Mouse (Mus musculus) gastrocnemius, adult 18-20 months (tissue): ENCODE measurements around the gene Prl3d3. TPM values are rescaled to one million over a fixed set of nuclear protein-coding genes. Genes with fewer than 3 reads are reported as not detected.
"Not testable (repeated sequence)": the region's sequence is repeated elsewhere in the genome, so short reads cannot be mapped to it uniquely, and the experiment has no call there.

Experiments used
- DNase-seq: peaks from one replicate; pipeline ENCODE4 v3.0.0; 2021; ENCODE audit warnings: low spot score
- long read RNA-seq, 2 experiments: library from polyadenylated mRNA; stranded (forward); transcript quantifications; one replicate each; pipeline ENCODE4 v2.0.0; 2021
- total RNA-seq, 2 experiments: library from RNA; stranded (reverse); gene quantifications; 2 replicates each; pipeline ENCODE4 v1.2.3; 2021

The Prl3d3 gene
- not detected for total RNA-seq
- long read RNA-seq, experiment 1, result 0 reads
- long read RNA-seq, experiment 2, result 0 reads

DNA sequence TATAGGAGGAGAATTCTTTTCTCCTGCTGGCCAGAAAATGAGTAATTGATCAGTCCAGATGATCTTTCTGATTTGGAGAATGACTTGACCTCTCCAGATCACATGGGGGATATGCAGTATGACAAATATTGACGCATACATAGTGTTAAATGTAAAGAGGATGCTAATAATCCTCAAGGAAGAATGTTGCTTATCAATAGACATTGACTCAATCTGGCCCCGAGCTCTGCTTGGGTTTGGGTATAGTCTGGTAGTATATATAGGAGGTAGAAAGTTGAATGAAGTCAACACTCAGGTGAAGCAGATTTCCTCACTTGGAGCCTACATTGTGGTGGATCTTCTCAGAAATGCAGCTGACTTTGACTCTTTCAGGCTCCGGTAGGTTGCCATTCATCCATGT, at the start of gene Prl3d3:
Gene Prl3d3 (plus strand): TSS at position 301 of the 400 bp plus-strand sequence.
- not testable (repeated sequence) for DNase-seq

GRCm38 (mm10) chr13:27121398-27121797, 35.2 kb upstream of the Prl3d3 start, which contains the start of gene Prl3d2:
Gene Prl3d2, plus strand, starts transcription at chr13:27121698.
- DNase-seq, result not testable (repeated sequence)

GRCm38 (mm10) chr13:27148264-27148663, 8.3 kb upstream of the Prl3d3 start:
- no peak for DNase-seq

DNA sequence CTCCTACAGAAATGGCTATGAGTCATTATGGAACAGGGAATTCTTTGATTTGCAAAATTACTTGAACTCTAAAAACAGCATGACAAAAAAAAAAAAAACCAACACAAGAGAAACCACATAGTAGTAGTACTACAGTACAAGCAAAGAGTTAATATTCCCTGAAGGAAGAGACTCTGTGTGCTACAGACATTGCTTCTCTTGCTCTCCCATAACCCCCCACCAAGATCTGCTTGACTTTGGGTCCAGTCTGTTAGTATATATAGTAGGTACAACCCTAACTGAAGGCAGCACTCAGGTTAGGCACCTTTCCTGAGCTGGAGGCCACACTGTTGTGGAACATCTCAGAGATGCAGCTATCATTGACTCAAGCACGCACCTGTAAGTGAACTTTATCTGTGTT, 39.8 kb downstream of the Prl3d3 start, which contains the start of gene Prl3c1:
Gene Prl3c1 (plus strand): TSS at position 301 of the 400 bp plus-strand sequence.
- DNase-seq, result no peak

Other genes with a start within 250 kb of the Prl3d3 start
- gene Prl, start 99.2 kb upstream of the Prl3d3 start, total RNA-seq, result not detected
- gene Prl3d1, start 62.6 kb upstream of the Prl3d3 start, total RNA-seq, result not detected
- not detected for gene Prl3d2, start 35.1 kb upstream of the Prl3d3 start, total RNA-seq
- gene Prl3c1, start 39.9 kb downstream of the Prl3d3 start, total RNA-seq, result not detected
- gene Prl3b1, start 85.1 kb downstream of the Prl3d3 start, total RNA-seq, result not detected
- gene Prl3a1, start 102.6 kb downstream of the Prl3d3 start, total RNA-seq, result not detected
- gene Prl6a1, start 155.8 kb downstream of the Prl3d3 start, total RNA-seq, result not detected
- gene Prl8a2, start 188.9 kb downstream of the Prl3d3 start, total RNA-seq, result not detected
- not detected for gene Prl2b1, start 234.1 kb downstream of the Prl3d3 start, total RNA-seq